Mouse (Mus musculus) spleen, adult 2 months (tissue): ENCODE data around the gene Anp32a. TPM values are rescaled to one million over a fixed set of nuclear protein-coding genes. Genes with fewer than 3 reads are reported as not detected.

ENCODE experiments used
- DNase-seq, 2 experiments: peaks; one replicate each; pipeline versions ENCODE4 v3.0.0 to v3.0.0-alpha.2; 2012 to 2021; ENCODE audit warnings: low spot score in 2 of 2, low read depth in 1 of 2
- H3K27ac ChIP-seq: fragments of 200-500 bp; 2 replicates; pipeline ENCODE4 v1.5.1; 2012; ENCODE audit warnings: low read length, inconsistent platforms; ENCODE audit not compliant: insufficient read depth
- H3K27me3 ChIP-seq: fragments of 200-500 bp; 2 replicates; pipeline ENCODE4 v1.6.1; 2012; ENCODE audit warnings: mild to moderate bottlenecking, moderate library complexity, low read length, inconsistent platforms; ENCODE audit not compliant: control insufficient read depth, insufficient read depth
- H3K36me3 ChIP-seq: fragments of 200-500 bp; 2 replicates; pipeline ENCODE4 v1.6.1; 2012; ENCODE audit warnings: mild to moderate bottlenecking, low read length, inconsistent platforms; ENCODE audit not compliant: control insufficient read depth, insufficient read depth
- H3K4me1 ChIP-seq: fragments of 200-500 bp; 2 replicates; pipeline ENCODE4 v1.6.1; 2011; ENCODE audit warnings: inconsistent platforms; ENCODE audit not compliant: control insufficient read depth, insufficient read depth, insufficient read length
- H3K4me3 ChIP-seq: fragments of 200-500 bp; 2 replicates; pipeline ENCODE4 v1.5.1; 2011; ENCODE audit warnings: mild to moderate bottlenecking, inconsistent platforms; ENCODE audit not compliant: insufficient read depth, insufficient read length; ENCODE audit errors: extremely low read depth
- CTCF ChIP-seq: fragments of 200-500 bp; IDR thresholded peaks from 2 replicates; pipeline ENCODE4 v1.5.1; 2011; ENCODE audit warnings: mild to moderate bottlenecking, inconsistent platforms; ENCODE audit not compliant: insufficient read depth, insufficient read length, insufficient replicate concordance; ENCODE audit errors: extremely low read depth
- POLR2A ChIP-seq: fragments of 200-500 bp; IDR thresholded peaks from 2 replicates; pipeline ENCODE4 v1.6.1; 2011; ENCODE audit warnings: low read depth, low read length, inconsistent platforms
- WGBS: fragments of 180-500 bp; shearing (Covaris S2); methylation state at CpG from one replicate; pipeline ENCODE4 v1.1.7; 2018; 5-methylcytosine and 5-hydroxymethylcytosine counted together
- polyA plus RNA-seq: library from polyadenylated mRNA; depleted of rRNA; stranded (reverse); fragments of >200 nt; gene quantifications from 2 replicates; pipeline ENCODE4 v1.2.3, GENCODE M21; 2012

Gene Anp32a
- polyA plus RNA-seq, 1 experiment, result 16.2 TPM

GRCm38 (mm10) chr9:62366478-62367458, 25.7 kb downstream of the Anp32a start:
- DNase-seq, result no peak
- Histone ChIP-seq H3K27ac (peak overlapping the region; percentile 68), H3K27me3 (no peaks in the 10 kb centered on the region), H3K4me3 (no peak overlapping the region), H3K36me3 (peaks cover 4% of the 10 kb centered on the region), H3K4me1 (peaks cover 36% of the 10 kb centered on the region; the same call in 1 of the 2 replicates)
- 74% methylated on average over 23 of the region's 23 CpGs for WGBS
- TF ChIP-seq POLR2A (no peak), CTCF (no peak)

- Histone ChIP-seq H3K4me1 (peaks cover 36% of the 10 kb centered on the region; the same call in 1 of the 2 replicates), H3K27ac (peak overlapping the region; percentile 68), H3K4me3 (no peak overlapping the region), H3K27me3 (no peaks in the 10 kb centered on the region), H3K36me3 (peaks cover 9% of the 10 kb centered on the region)
- TF ChIP-seq CTCF (no peak), POLR2A (no peak)
- DNase-seq, result no peak
- 52% methylated on average over 10 of the region's 10 CpGs for WGBS
Measured at GRCm38 (mm10) chr9:62367510-62368071, 26.5 kb downstream of the Anp32a start.

DNA sequence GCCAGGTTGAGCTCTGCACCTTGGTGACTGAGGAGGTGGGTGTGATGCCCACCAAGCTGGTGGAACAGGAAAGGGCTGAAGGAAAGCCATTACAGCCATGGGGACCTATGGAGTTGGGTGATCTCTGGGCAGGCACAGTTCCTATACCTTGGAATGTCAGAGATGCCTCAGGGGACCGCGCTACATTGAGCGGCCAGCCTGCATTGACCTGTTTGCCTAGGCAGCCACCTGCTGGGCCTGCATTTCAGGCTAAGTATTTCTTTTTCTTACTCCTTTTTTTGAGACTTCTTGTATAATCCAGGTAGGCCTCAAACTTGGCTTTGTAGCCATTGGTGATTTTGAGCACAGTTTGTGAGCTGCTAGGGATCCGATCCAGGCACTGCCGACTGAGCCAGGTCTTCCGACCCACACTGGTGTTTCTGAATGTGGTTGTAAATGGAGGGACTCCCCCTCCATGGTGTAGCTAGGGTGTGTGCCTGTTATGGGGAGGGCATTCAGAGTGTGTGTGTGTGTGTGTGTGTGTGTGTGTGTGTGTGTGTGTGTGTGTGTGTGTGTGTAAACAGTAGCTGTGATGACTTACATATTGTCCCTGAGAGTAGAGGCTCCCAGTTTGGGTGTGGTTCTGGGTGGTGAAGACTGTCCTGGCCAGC, 27.3 kb downstream of the Anp32a start:
- Histone ChIP-seq H3K27me3 (no peaks in the 10 kb centered on the region), H3K4me1 (peaks cover 30% of the 10 kb centered on the region; the same call in 1 of the 2 replicates), H3K27ac (0 out of 2 replicates have a peak overlapping the region, but pooled peaks have one; percentile 15), H3K36me3 (peaks cover 11% of the 10 kb centered on the region), H3K4me3 (no peak overlapping the region)
- DNase-seq, result no peak
- 90% methylated on average over 6 of the region's 6 CpGs for whole genome bisulfite sequencing
- TF ChIP-seq POLR2A (no peak), CTCF (no peak)

DNA sequence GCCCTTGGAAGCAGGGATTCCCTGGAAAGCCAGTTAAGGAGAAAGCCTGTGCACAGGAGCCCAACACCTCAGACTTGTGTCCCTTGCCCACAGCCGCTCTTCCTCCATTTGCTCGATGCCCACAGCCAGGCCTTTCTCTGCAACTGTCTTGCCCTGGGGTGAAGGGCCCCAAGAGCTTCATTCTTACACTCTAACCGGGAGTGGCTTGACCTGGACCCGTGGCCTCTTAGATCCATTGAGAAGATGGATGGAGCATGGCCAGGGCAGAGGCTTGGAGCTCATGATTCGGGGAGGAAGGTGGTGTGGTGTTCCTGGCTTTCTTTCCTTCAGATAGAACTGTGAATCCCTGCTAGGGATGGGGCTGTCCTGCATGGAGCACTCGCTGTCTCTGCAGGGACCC, 28.1 kb downstream of the Anp32a start:
- H3K4me1 ChIP-seq, result peaks cover 25% of the 10 kb centered on the region; the same call in 1 of the 2 replicates
- no peak overlapping the region for H3K4me3 ChIP-seq
- DNase-seq, result no peak
- 84% methylated on average over 6 of the region's 6 CpGs for WGBS
- H3K27ac ChIP-seq, result peak overlapping the region; percentile 19; the same call in 1 of the 2 replicates
- H3K27me3 ChIP-seq, result no peaks in the 10 kb centered on the region
- TF ChIP-seq CTCF (no peak), POLR2A (no peak)
- H3K36me3 ChIP-seq, result peaks cover 16% of the 10 kb centered on the region

DNA sequence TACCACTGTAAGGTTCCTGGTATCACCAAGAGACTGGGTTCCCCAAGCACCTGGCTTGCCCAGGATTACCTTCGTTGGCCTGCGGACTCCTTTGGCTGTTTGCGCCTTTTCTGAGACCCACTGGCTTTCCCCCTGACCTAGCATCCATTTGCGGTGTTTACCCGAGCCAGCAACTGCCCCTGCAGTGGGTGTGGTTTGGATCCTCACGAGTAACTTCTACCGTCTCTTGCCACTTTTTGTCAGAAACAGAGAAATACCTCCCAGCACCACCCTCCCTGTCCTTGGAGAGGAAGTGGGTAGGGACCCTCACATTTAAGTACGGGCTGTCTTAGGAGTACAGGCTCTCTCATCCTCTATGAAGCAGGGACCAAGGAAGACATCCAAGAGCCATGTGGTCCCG, 29.1 kb downstream of the Anp32a start:
- no peak for DNase-seq
- TF ChIP-seq POLR2A (no peak), CTCF (no peak)
- H3K4me3 ChIP-seq, result no peak overlapping the region
- no peak overlapping the region for H3K27ac ChIP-seq
- H3K4me1 ChIP-seq, result peaks cover 21% of the 10 kb centered on the region; the same call in 1 of the 2 replicates
- H3K27me3 ChIP-seq, result no peaks in the 10 kb centered on the region
- 50% methylated on average over 9 of the region's 9 CpGs for WGBS
- peaks cover 19% of the 10 kb centered on the region for H3K36me3 ChIP-seq

DNA sequence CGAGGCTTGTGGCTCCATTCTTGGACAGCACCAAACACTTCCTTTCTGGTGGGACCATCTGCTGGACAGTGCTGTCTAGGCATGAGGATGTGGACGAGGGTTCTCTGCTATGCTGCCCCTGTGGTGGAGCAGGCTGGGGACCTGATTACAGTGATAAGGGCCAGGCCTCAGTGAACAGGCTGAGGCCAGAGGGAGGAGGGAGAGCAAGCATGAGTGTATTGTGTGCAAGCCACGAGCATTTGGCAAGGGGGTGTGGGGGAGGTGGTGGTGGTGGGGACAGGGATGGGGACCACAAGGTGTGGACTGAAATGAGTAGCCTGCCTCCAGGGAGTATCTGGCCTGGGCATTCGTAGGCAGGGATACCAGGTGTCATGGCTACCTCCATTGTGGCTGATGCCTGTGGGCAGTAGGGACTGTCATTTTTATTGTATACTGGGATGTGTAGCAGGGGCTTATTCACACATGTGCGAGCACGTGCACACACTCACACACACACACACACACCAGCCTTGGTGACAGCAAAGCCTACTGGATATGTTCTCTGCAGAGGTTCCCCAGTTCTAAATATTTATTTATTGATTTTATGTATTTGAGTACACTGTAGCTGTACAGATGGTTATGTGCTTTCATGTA, 29.7 kb downstream of the Anp32a start:
- 74% methylated on average over 6 of the region's 6 CpGs for WGBS
- Histone ChIP-seq H3K36me3 (peaks cover 22% of the 10 kb centered on the region), H3K4me3 (no peak overlapping the region), H3K27ac (no peak overlapping the region), H3K27me3 (no peaks in the 10 kb centered on the region), H3K4me1 (peaks cover 21% of the 10 kb centered on the region; the same call in 1 of the 2 replicates)
- TF ChIP-seq CTCF (no peak), POLR2A (no peak)
- DNase-seq, result no peak
